Mouse (Mus musculus) frontal cortex, adult 2 months (tissue): ENCODE results near the gene Atp1a3. TPM values are rescaled to one million over a fixed set of nuclear protein-coding genes. Genes with fewer than 3 reads are reported as not detected.

ENCODE experiments used
- DNase-seq, 2 experiments: peaks; one replicate each; pipeline ENCODE4 v3.0.0; 2022; ENCODE audit warnings: low spot score in 1 of 2; ENCODE audit errors: extremely low spot score in 1 of 2
- polyA plus RNA-seq: library from polyadenylated mRNA; depleted of rRNA; stranded (reverse); fragments of >200 nt; gene quantifications from 2 replicates; pipeline ENCODE4 v1.2.3, GENCODE M21; 2012

The Atp1a3 gene
- polyA plus RNA-seq, 1 experiment: 1,131 TPM

- no peak for DNase-seq
These were observed 413 bp upstream of the Atp1a3 start for GRCm38 (mm10) chr7:25006171-25006570.

DNA sequence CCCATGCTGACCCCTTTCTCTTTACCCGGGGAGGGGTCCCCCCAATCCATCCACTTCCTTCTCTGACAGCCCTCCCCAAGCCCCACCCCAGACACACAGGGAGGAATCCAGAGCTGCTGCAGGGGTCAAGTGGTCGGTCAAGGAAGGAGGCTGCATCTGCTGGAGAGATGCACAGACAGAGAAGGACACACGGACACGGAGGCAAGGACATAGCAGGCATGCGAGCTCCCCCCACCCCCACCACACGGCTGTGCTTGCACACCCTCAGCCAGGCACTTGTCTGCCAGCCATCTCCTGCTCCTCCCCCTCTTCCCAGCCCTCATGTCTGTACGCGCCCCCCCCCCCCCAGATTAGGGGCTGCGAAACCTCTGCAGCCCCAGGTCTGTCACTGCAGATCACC, 952 bp downstream of the Atp1a3 start:
- DNase-seq: no peak

GRCm38 (mm10) chr7:25003820-25004388, 1.9 kb downstream of the Atp1a3 start:
- no peak for DNase-seq

DNA sequence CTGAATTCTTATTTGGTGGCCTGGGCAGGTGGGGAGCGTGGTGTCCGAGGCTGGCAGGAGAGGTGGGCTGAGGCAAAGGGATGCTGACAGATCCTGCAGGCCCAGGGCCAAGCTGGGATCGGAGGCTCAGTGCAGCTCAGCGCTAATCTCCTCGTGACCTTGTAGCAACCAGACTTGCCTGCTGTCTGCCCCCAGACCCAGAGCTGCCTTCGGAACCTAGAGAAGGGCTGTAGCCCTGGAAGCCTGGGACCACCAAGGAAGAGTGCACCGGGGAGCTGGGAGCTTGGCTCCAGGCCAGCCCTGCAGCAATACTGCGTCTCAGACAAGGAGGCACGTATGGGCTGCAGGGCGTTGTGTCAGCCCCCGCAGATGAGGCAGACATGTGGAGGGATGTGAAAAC, 2.5 kb downstream of the Atp1a3 start:
- DNase-seq: no peak

DNA sequence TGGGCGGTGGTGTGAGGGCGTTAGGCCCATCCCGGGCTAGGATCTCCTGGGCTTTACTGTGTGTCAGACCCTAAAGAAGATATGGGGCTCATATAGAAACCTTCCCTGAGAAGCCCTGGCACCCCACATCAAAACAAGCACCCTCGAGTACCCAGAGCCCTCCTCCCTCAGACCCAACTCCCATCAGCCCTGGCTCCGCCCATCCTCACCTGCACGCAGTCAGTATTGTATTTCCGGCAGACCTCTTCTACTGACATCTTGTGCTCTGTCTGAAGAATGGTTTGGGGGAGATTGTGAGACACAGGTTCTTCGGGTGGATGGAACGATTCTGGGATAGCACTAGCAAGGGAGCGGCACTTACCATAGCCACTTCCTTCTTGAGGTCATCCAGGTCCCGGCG, 5.0 kb downstream of the Atp1a3 start:
- no peak for DNase-seq

DNA sequence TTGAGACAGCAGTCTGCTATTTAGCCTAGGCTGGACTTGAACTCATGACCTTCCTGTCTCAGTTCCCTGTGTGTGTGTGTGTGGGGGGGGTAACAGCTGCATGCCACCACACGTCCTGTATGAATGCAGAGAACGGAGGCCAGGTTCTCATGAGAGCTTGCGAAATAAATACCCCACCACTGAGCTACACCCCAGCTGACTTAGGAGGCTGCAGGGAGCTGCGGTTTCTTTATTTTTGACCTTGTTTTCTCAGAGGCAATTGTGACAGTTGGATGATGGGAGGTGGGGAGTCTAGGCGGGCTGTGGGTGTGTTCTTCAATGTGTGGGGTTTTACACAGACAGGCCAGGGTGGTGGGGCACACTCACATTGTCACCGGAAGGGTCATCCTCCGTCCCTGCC, 5.5 kb downstream of the Atp1a3 start:
- no peak for DNase-seq

DNA sequence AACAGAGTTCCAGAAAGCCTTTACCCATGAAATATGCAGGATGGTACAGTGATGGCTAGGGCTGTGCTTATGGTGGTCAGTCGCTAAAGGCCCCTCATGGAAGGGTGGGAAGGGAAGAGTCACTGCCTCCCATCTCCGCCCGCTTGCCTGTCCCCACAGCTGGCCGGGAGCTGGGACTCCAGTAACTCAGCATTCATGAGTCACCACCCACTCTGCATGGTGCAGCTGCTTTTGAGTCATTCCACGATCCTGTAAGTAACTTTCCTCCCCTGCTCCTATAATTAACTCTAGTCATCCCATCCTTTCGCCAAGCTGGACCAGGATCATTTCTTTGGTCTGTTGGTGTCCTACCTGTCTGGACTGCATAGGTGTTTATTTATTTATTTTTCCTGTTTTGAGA, 12.7 kb downstream of the Atp1a3 start:
- DNase-seq: peak in 1 of 2 experiments; percentile 81

GRCm38 (mm10) chr7:24990478-24990877, 15.3 kb downstream of the Atp1a3 start:
- DNase-seq: no peak

GRCm38 (mm10) chr7:24987941-24988340, 17.8 kb downstream of the Atp1a3 start:
- no peak for DNase-seq

- no peak for DNase-seq
These were observed 20.0 kb downstream of the Atp1a3 start for GRCm38 (mm10) chr7:24985799-24986198.

DNA sequence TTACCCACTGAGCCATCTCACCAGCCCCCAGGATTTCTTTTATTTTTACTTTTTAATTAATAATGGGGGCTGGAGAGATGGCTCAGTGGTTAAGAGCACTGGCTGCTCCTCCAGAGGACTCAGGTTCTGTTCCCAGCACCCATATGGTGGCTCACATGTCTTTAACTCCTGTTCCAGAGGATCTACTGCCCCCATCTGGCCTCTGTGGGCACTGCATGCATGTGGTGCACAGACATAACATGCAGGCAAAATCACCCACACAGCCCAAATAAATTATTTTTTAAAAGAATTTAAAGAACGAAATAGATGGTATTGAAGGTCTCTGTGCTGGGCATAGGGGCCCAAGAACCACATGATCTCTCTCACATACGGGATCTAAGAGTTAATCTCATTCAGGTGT, 21.5 kb downstream of the Atp1a3 start:
- no peak for DNase-seq

DNA sequence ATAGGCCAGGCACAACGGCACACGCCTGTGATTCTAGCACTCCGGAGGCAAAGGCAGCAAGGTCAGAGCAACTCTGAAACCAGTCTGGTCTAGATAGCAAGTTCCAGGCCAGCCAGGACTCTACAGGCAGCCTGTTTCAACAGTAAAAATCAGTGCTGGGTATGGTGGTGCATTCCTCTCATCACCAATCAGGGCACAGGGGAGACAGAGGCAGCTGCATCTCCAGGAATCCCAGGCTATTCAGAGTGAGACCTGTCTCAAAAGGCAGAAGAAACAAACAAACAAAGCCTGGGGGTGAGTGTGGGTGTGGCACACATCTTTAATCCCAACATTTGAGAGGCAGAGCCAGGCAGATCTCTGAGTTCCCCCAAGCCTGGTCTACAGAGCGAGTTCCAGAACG, 22.4 kb downstream of the Atp1a3 start:
- DNase-seq: no peak

GRCm38 (mm10) chr7:24980439-24980838, 25.3 kb downstream of the Atp1a3 start:
- peak; percentile 2 to 4 for DNase-seq

DNA sequence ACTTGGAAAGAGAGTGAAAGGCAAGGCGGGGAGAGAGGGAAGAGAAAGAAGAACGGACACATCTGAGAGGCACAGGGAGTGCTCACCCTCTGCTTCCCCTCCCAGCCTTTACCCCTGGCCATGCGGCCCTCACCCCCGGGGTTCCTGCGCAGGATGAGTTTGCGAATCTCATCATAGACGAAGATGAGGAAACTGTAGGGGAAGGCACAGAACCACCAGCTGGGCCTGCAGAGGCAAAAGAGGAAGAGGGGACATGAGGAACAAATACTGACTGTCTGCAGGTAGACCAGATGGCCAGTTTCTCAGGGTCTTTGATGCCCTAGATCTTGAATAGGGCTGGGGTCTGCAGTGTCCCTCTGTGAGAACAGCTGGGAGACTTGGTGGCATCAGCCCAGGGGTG, 27.0 kb downstream of the Atp1a3 start:
- DNase-seq: no peak

DNA sequence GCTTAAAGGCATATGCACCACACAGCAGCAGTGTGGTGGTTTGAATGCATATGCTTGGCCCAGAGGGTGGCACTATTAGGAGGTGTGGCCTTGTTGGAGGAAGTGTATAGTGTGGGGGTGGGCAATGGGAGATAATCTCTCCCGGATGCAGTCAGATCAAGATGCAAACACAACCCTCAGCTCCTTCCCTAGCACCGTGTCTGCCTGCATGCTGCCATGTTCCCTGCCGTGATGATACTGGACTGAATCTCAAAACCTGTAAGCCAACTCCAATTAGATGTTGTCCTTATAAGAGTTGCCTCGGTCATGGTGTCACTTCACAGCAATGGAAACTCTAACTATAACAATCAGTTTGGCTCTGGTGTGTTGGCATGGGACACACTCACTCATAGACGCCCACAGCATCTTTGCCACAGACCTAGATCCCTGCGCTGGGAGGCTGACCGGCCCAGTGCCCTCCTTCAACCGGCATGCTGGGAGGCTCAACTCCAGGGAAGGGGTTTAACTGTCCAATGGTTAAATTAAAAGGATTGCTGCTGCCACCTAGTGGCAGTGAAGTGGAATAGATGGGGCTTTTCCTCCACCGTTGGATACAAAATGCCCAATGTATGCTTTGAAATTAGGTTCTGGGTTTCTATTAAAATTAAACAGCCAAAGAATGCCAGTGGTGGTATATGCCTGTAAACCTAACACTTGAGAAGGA, 30.7 kb downstream of the Atp1a3 start:
- DNase-seq: peak in 1 of 2 experiments; percentile 69

DNA sequence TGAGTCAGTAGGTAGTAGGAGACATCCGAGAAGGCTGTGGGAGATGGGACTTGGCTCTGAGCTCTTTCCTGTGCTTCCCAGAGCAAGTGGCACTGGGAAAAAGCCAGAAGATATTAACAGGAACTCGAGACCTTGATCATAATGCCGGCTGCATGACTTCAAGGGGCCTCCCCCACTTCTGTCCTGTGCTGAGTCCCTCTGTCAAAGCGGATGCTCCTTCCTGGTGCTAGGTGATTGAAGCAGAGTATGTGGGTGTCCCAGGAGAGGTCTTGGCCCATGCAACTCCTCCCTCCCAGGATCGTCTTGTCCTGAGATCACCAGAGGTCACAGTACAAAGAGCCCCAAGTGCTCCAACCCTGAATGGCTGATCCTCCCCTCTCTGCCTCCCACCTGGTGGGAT, 31.9 kb downstream of the Atp1a3 start:
- DNase-seq: no peak

- no peak for DNase-seq
These were observed 32.5 kb downstream of the Atp1a3 start for GRCm38 (mm10) chr7:24973208-24973607.

DNA sequence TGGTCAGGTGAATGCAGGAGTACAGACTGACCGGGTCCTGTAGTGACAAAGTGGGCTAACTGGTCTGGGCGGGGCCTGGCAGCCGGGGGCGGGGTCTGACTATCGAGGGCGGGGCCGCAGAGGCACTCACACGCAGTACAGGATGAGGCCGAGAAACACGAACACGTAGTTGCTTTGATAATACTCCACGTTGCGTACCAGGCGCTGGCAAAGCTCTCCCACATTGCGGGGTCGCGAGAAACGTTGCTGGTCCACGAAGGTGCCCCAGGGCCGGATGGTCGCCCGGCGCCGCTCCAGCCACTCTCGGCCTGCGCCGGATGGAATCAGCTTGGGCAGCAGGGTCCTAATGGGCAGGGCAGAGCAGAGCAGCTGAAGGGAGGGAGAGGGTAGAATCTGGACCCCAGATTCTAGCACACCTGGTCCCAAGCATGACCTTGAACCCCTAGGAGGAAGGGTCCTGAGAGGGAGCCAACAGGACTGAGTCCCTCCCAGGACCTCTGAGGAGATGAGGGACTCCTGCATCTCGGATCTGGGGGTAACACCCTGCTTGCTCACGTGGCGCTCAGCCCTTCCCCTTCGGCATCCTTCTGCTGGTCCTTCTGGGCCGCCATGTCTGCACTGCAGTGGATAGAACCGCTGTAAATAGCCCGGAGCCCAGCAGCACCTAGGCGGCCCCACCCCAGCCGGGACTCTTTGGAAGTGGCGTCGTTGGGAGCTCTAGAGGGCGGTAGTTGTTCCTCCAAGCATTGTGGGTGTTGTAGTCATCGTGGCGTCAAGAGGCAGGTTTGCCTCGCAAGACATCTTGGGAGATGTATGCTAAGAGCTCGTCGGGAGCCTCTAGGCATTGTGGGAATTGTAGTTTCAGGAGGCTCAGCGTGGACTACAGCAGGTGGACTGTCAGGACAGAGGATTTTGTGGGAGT, 33.5 kb downstream of the Atp1a3 start, which contains the start of gene Rabac1:
Gene Rabac1 (minus strand): TSS at position 783 of the 922 bp plus-strand sequence.
- peak; percentile 95 to 96 for DNase-seq

DNA sequence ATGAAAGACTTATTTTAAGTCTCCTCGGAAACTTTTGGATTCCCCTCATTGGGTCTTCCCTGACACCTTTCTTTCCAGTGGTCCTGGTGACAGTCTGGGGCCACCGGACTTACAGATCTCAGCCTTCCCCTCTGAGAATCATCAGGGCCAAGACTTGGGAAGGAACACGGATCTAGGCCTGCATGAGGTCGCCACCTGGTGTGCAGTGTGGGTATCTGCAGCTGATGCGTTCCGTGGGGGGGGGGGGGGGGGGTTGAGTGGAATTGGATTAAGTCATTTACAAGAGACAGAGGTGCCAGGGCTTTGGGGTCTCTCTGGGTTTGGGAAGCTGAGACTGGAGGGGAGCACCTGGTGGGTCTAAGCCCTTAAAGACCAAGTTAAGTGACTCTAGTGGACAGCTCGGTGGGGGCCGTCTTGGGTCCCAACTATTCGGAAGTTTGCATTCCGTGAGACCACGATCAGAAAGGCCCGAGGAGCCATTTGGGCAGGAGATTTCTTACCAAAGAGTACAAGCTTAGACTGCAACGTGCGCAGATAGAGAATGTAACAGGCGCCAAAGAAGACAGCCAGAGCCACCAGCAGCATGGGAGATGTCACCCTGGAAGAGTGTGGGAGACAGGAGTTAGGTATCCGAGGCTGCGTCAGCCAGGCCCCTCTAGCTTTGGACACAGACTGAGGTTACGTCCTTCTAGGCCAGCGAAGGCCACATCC, 34.3 kb downstream of the Atp1a3 start:
- no peak for DNase-seq

GRCm38 (mm10) chr7:24970341-24970740, 35.4 kb downstream of the Atp1a3 start:
- DNase-seq: no peak

DNA sequence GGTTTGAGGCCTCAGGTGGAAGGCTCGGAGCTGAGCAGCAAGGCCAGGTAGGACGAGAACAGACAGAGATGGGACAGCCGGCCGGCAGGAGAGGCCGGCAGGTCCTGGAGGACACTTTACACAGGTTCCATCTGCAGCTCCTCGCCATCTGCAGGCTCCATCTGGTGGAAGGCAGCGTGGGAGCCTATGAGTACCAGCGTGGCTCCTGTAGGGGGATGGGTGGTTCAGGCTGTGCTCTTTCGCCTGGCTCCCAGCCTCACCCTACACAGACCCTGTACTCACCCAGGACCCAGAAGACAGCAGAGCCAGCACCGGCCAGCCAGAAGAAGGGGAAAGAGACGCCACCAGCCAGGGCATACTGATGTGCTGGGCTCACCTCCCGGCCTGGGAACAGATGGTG, 36.0 kb downstream of the Atp1a3 start:
- DNase-seq: peak in 1 of 2 experiments; percentile 75
